Mouse (Mus musculus): ENCODE measurements around the gene Trim41.

- no peak for TF ChIP-seq CTCF (IDR thresholded peaks at IDR 0.05; ENCODE audit: low read depth, low read length)
- TF ChIP-seq GATA1 (IDR thresholded peaks at IDR 0.05; ENCODE audit: borderline replicate concordance, low read length): no peak
Observed at GRCm38 (mm10) chr11:48842378-48842792, 25.2 kb upstream of the Trim41 start.
